Mouse (Mus musculus) embryo, embryonic 11 days (tissue): Measurements from ENCODE around the gene Acss1.

Source experiments
- DNase-seq: peaks from one replicate; pipeline ENCODE4 v3.0.0-alpha.2; 2015

The Acss1 gene

DNA sequence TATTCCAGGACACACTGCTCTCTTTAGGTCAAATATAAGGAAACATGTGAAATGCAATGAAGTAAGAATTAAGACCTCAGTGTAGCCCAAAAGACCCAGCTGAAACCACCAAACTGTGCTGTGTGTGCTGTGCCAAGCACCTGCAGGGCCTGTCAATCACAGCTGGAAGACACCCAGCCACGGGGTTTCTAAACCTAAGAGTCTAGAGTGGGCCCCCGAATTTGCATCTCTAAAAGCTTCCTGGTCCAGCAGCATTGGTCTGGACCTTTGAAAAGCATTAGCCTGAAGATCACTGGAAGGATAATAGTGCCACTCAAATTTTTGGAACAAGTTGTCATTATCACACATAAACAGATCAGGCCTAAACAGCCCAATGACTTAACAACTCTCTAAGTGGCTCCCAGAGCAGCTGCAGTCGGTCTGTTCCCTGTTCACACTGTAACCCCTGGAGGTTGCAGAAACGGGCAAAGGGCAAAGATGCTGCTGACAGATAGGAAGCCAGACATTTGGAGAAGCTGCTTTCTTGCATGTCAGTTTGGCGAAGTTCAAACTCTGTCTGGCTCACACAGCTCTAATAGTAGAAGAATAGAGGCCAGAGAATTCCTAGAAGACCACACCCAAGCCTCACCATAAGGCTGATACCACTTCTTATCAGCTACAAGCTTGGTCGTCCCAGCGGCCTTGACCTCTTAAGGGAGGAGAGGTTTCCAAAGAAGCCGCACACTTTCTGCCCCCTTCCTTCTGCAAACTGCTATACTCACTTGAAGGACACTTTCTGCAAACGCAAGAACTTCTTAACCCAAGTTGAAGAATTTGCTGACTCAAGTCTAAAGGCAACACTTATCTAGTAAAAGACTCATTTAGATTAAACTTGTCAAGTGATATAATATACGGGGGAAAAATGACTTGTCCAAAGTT is 2.5 kb downstream of the Acss1 start:
- no peak for DNase-seq

DNA sequence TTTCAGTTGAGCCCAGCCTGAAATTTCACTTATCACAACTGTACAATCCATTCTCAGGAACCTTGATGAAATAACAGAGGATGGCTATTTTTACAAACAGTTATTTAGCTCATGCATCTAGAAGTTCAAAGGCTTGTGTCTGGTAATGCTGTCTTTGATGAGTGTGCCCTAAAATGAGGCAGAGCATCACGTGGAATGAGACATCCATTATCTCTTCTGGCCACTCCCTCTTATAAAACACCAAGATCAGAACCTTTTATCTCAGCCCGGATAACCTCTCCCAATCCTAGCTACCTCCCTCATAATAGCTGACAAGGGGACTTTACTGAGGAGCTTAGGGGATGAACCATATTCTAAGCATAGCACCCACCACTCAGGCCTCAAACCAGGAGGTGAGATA is 3.3 kb downstream of the Acss1 start:
- DNase-seq, result no peak

DNA sequence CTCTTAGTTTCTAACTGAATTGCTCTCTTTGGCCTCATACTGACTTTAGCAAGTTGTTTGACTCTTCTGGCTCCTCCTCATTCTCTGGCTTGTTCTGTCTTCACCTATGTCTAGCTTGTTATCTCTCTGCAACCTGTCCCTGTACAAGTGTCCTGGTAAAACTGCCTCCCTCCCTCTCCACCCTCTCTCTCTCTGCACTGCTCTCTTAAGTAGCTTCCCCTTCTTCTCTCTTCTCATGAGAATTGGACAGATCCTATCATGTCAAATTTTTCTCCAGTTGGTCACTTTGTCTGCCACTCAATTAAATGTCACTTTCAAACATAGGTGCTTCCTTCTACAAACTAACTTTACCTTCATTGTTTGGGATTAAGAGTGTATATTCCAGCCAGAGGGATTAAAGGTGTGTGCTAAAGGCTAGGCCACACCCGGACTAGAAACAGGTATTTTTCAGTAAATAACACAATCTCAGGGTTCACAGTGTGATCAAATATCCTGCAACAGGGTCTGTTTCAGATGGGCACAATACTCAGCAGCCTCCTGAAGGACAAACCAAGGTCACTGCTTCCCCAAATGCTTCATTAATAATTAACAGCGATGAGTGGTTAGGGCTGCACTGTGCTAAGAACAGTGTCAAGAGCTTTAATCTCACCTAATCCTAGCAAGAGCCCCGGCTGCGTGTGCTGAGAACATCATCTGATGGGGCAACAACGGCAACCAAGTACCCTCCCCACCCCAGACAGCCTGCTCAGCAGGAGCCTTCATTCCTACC is 4.0 kb downstream of the Acss1 start:
- DNase-seq, result no peak

DNA sequence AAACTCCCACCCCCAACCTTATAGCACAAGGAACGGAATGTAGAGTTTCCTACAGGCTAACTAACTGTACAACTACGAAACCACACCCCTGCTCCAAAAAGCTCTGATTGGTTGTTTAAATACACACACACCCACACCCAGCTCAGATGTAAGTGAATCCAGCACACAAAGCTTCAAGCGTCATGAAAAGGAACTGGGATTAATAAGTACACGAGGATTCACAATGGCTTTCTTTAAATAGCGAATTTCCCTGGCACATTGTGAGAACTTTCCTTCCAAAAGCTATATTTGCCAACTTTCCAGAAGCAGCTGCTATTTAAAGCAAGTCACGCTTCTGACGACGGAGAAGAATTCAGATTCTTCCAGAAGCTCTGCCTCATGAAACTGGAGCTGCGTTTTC is 5.0 kb downstream of the Acss1 start:
- no peak for DNase-seq

DNA sequence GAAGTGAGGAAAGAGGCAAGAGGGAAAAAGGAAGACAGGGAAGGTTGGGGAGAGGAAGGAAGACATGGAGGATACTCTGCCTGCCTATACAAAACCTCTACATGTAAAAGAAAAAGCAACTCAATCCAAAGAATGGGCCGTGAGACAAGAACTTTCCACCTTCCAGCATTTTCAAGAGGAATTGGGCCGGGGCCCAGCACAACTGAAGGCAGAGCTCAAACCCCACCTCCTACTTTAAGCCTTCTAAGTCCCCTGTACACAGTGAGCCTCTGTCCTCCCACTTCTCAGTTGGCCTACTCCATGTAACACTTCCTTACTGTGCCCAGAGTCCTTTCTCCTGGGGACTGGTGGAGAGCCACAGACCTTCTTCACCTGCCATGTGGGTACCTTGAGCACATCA is 6.3 kb downstream of the Acss1 start:
- no peak for DNase-seq

DNA sequence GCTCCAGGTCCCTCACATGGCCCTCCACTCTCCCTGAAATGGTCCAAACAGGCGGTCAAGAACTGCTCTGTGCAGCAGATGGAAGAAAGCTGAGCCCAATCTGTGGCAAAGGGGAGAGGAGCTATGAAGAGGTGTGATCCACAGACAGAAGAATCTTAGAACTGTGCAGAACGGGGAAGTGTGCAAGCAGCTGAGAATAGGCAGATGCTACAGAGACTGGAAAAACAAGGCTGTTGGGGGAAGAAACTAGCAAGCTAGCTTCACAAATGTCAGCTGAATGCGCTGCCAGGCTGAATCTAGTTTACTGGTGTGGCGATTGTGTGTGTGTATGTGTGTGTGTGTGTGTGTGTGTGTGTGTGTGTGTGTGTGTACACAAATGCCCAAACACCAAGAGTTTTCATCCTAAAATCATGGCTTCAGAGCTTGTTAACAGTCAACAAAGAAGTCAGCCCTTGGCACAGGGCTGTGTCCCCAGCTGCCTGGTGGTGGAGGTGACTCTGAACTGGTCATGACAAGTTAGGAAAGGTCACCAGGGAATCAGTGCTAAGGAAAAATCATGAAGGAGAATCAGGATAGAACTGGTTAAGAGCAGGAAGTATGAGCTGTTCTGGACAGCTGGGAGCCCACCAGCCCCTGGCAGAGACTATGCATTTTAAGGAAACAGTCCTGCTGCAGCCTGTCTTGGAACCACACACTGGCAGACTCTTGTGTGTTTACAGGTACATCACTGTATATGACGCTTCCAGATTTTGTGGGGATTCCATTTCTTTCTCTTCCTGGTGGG is 7.4 kb downstream of the Acss1 start:
- no peak for DNase-seq

DNA sequence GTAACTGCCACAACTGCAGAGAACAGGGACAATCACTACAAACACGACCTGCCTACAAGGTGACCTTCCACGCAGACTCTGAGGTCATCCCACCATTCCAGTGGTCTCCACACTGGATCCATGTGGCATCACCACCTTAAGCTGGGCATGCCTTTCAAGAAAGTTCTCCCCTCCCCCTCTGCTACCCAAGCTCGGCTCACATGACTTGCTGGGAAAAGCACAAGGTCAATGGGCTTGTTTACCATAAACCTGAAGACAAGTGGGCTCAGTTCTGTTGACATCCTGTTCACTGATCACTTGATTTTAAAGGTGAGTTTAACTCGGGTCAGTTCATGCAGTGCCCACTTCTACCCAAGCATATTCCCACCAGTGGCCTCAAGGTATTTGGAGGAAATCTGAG is 8.3 kb downstream of the Acss1 start:
- DNase-seq, result no peak

DNA sequence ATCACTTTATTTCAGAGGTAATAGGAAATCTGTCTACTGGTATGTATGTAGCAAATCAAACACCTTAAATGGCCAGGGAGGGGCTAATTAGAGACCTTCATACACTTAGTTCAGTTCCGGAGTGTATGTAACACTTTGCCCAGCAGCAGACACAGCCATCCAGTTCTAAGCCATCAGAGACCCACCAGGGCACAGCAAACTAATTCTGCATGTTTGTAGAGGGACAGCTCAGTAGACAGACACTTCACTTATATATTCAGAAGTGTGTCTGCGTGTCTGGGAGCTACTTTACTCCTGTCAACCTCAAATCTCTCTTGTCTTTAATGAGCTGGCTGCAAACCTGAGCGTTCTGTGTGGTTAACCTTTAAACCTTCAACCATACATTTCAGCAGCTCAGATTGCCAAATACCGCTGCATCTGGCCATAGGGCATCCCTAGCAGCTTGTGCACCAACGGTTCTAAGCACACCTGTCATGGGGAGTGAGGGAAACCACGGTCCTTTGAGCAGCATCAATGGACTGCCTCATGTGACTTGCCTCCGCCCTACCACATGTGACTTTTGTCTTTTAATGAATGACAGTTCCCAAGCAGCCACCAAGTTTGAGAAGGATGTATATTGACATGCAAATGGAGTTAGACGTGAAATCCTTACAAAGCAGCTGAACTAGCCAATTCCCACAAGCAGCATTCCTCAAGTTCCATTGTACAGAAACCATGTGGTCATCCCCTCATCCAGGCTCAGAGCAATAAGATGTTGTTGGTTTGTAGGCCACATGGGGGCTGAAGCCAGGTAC is 11.1 kb downstream of the Acss1 start:
- peak; percentile 38 for DNase-seq

DNA sequence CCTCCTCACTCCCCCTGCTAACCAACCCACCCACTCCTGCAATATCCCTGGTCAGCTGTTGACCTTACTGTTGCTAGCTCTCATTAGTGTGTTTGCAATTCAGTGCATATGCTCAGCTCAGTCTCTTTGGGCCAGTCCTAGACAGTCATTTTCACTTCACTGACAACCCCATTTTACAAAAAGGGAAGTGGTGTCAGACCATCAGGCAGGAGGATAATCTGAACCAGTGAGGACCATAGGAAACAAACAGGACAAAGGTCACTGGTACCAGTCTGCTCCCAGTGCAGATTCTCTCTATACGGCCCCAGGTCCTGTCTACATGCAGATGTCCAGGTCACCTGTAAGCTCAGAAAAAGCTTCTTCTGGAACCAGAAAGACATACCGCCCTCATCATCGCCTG is 12.2 kb downstream of the Acss1 start:
- no peak for DNase-seq

DNA sequence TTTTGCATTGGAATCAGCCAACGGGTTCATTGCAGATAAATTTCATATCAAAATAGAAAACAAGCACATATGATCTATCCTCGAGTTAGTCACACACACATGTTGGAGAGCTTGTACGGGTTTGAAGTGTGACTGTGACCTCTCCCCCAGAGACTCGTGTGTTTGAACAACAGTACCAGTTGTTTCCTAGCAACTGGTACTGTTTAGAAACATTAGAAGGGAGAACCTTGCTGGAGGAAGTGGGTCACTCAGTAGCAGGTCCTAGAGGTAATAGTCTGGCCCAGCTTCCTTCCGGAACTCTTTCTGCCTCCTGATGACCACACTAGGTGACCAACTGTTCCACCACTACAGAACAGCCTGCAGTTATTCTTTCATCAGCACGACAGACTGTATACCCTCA is 13.0 kb downstream of the Acss1 start:
- no peak for DNase-seq

DNA sequence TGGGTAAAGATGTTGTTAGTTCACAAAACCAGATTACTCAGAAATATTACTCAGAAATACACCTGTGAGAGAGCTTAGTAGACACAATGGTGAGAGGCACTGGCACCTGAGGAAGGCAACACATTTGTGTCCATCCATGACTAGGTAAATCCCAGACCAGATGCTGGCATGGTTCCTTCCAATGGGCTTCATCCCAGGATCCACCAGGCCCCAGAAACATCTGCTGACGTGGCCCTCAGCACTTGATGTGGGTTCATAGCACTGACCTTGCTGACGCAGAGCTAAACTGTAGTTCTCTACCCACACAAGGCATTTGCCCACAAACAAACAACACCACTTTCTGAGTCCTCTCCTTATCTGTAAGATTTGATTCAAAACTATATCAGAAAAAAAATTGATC is 13.5 kb downstream of the Acss1 start:
- DNase-seq, result no peak

DNA sequence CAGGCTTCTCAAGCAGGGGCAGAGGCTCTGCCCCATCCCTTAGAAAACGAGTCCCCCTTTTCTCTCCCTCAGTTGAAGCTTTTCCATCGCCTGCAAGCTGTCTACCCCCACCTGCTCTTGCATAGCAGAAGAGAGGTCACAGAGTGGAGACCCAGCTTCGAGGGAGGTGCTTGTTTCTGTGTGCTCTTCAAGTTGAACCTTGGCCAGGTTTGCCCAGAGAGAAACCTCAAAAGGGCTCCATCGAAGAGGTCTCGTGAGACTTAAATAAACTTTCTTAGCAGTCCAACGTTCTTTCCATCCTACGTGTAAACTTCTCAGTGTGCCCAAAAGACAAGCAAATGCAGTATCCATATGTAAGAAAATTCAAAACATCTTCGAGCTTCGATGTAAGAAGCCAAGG is 16.9 kb downstream of the Acss1 start:
- no peak for DNase-seq

DNA sequence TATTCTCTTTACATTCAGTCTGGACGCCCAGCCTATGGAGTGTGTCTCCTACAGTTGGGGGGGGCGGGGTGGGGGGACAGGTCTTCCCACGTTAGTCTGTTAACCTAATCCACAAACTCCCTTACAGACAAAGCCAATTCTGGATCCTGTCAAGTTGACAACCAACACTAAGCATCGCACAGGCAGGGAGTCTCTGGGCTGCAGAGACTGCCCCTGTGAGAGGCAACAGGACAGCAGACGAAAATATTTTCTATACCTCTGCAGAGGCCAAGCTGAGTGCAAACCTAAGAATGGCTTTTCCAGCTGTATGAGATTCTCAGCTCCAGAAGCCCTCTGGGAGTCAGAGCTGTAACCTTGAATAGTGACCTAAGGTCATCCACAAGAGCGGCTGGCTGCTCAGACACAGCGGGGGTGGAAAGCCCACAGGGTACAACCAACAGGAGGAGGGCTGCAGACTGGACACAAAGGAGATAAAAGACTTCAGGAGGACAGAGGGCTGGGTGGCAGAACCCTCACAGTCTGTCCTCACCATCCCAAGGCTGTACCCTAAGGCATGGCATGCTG is 17.7 kb downstream of the Acss1 start:
- DNase-seq, result peak; percentile 57

DNA sequence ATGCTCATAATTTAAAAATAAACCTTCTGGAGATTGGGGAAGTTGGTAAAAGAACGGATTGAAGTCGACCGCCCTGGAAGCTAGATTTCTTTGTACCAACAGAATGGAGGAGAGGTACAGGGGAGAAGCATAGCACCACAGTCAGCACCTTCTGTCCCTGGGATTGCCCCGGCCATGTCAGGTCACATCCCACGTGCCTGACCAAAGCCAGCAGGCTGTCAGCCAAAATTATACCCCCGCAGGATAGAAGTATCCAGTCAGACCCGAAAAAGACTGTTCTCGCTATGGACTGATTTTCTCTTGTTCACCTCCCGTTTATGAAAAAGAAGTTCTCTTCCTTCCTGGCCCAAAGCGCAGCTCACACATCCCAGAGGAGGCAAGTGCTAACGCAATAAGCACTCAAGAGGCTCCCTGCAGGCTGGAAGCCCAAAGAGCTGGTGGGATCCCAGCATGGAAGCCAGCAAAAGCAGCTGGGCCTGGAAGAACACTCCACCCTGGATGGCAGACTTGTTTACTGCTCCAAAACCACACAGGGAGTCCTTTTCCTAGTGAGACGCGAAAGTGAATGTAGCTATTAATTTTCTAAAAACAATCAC is 19.9 kb downstream of the Acss1 start:
- DNase-seq, result no peak

DNA sequence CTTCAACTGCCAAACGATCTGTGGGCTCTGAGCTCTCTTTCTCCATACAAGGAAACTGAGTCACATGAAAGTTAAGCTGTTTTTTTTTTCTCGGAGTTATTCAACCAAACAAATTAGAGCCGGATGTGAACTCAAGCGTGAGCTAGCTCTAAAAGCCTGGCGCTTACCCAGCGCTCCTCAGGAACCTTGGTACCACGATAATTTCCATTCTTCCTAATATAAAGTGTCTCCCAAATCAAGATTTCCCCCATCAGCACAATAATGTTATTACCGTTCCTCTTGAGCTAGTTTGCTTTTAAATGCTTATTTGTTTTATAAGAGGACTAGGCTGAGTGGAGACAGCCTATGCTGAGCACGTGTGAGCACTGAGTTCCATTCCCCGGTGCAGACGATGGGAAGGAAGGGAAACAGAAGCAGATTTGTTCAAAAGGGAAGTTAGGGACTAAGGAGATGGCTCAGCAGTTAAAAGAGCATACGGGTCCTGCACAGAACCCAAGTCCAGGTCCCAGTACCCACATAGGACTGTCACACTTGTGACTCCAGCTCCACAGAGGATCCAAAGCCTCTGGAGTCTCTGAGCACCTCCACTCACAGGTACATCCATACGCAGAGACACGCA is 20.5 kb downstream of the Acss1 start:
- DNase-seq, result no peak

DNA sequence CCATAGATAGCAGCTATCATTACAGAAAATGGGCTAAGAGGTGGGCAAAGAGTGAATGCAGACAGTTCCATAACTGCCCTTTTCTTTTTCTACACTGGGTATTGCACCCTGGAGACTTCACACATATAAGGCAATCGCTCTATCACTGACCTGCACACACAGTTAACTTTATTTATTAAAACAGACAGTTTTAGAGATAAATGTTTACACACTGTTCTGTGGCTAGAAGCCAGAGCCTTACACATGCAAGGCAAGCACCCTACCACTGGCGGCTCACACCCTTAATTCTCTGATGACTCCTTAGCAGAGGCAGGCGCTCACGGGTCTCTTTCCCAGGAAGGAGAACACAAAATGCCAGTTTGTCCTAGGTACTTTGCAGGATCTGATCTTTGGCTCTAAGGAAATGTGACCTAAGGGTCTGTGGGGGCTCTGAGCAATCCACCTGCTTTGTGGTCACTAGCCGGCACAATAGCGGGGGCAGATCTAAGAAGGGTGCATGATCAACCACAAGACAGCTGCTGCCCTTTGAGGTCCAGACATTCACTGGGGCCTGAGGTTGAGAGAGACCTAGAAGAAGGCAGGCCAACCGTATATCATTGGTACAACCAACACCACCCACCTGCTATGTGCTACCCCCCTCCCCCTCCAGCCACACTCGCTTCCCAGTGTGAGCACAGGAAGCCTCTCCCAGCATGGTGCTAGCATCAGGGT is 21.7 kb downstream of the Acss1 start:
- no peak for DNase-seq

DNA sequence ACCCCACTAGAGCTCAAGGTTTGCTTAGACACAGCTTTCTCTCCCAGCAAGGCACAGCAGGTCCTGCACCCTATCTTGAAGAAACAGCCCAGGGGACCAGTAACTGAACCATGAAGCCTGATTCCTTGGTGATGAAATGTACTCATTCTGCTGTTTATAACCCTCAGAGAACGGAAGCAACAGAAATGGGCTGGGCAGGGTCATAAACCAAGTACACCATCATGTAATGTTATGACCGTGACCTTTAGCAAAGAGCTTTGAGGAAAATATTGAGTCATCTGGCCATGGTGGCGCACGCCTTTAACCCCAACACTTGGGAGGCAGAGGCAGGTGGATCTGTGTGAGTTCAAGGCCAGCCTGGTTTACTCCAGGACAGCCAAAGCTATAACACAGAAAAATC is 23.1 kb downstream of the Acss1 start:
- DNase-seq, result no peak

DNA sequence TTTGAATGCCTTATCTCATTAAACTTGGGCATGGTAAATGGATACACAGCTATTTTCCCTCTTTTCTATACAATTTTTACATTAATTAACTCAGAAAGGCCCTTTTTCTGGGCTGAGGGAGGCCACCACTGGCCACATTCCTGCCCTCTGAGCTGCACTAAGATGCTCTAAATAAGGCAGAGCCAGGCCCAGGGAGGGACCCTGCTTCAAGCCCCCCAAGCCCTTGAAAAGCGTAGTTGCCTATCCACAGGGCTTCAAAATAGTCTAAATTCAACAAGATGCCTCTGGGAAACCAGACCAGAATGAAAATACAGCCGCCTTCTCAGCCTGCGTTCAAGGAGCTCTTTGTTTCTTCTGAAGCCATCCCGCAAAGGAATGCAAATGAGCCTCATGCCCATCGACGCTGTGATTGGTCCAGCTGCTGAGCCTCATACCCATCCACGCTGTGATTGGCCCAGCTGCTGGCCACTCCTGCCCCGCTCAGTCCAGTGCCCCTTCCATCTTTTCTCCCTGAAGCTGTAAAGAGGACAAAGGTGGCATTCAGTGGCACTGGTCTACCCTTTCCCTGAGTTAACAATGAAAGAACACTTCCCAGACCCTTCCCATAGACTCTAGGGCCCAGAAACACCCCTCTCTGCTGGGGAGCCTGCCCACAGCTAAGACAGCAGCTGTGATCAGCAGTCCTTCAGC is 24.4 kb downstream of the Acss1 start:
- peak; percentile 72 for DNase-seq

DNA sequence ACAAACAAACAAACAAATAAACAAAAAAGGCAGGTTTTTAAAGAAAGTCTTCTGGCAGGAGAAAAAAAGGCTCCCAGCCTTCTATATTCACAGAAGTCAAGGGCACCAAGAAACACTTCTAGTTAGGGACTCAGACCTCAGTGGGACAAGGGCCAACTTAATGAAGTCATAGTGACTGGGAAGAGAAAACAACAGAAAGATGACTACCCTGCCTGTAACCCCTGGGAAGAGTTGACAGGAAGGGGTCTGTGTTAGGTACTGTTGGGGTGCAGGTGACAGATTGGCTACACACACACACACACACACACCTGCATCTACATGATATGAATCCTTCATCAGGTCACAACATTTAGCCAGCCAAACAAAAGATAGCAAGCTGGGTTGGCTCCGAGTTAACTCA is 25.1 kb downstream of the Acss1 start:
- no peak for DNase-seq

DNA sequence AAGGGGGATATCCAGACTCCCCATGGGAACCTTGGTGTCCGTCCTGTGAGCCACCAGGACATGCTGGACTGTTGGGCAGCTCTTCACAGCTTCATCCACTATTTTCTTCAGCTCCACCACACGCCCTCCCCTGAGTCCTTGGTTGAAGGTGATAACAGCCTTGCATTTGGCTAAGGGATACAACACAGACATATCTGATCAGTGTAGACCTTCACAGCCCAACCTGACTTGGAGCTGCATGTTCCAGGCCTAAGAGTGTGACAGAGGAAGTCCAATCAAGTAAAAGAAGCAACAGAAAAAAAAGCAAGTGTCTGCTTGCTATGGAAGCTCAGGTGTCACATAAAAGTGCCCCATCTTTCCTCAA is 29.9 kb downstream of the Acss1 start:
- DNase-seq, result no peak
